Comparison of ENCODE assay signal across 8 mouse cellular contexts in genomic region chr2:165856611-165857200, GRCm38 (mm10). TPM values are rescaled to one million over a fixed set of nuclear protein-coding genes. Genes with fewer than 3 reads are reported as not detected.
DNase-seq lines count a peak whose midpoint lies in the region; ATAC-seq and TF ChIP-seq lines count a peak whose summit lies in the region.

No protein-coding gene starts in this region.

- peak overlapping the region; percentile 96 for H3K27ac ChIP-seq in kidney, embryonic 16.5 days (ENCODE audit: low read length)
- H3K27ac ChIP-seq in brown adipose tissue, adult 24 weeks (replicated peaks; ENCODE audit: low read depth, low read length), result peak overlapping the region; percentile 100
- peak overlapping the region; percentile 87 for H3K27ac ChIP-seq in hindbrain, embryonic 15.5 days (replicated peaks)
- peak overlapping the region; percentile 89 for H3K27ac ChIP-seq in midbrain, postnatal 0 days (ENCODE audit: low read depth, low read length)

- peak overlapping the region; percentile 43 for H3K9ac ChIP-seq in kidney, embryonic 16.5 days (replicated peaks; ENCODE audit: low read length)
- no peak overlapping the region for H3K9ac ChIP-seq in hindbrain, embryonic 15.5 days
- no peak overlapping the region for H3K9ac ChIP-seq in midbrain, postnatal 0 days (replicated peaks; ENCODE audit: low read length, poor library complexity, severe bottlenecking)

- no peak overlapping the region for H3K4me3 ChIP-seq in kidney, embryonic 16.5 days (ENCODE audit: low read length)
- peak overlapping the region; percentile 62; the same call in 1 of the 2 replicates for H3K4me3 ChIP-seq in brown adipose tissue, adult 24 weeks (ENCODE audit: insufficient read depth, low read depth, low read length)
- H3K4me3 ChIP-seq in hindbrain, embryonic 15.5 days, result no peak overlapping the region
- H3K4me3 ChIP-seq in midbrain, postnatal 0 days (ENCODE audit: low read depth, low read length), result no peak overlapping the region

- WGBS in kidney, embryonic 16.5 days, result 59% methylated on average over 7 of the region's 7 CpGs
- WGBS in hindbrain, embryonic 15.5 days, result 60% methylated on average over 7 of the region's 7 CpGs
- WGBS in midbrain, postnatal 0 days, result 75% methylated on average over 7 of the region's 7 CpGs

- ATAC-seq in kidney, embryonic 16.5 days (ENCODE audit: low FRiP score, low TSS enrichment), result no peak
- no peak for ATAC-seq in hindbrain, embryonic 15.5 days (ENCODE audit: low FRiP score, low read depth)
- ATAC-seq in midbrain, postnatal 0 days (ENCODE audit: low FRiP score), result no peak

- no peak for DNase-seq in kidney, postnatal 4 days
- no peak for DNase-seq in midbrain, postnatal 0 days (ENCODE audit: low spot score)
- DNase-seq in layer of hippocampus, adult 11-12 months (ENCODE audit: low spot score), result no peak
- DNase-seq in MN1 (ENCODE audit: low spot score), result no peak
- DNase-seq in embryo, embryonic 9.5 days (ENCODE audit: extremely low spot score), result no peak

- peaks cover 88% of the 10 kb centered on the region for H3K4me1 ChIP-seq in kidney, embryonic 16.5 days (ENCODE audit: insufficient read depth, low read length)
- H3K4me1 ChIP-seq in brown adipose tissue, adult 24 weeks (ENCODE audit: control insufficient read depth, insufficient read depth, insufficient read length, low read length), result peaks cover 57% of the 10 kb centered on the region
- H3K4me1 ChIP-seq in hindbrain, embryonic 15.5 days (replicated peaks), result peaks cover 74% of the 10 kb centered on the region
- H3K4me1 ChIP-seq in midbrain, postnatal 0 days (ENCODE audit: insufficient read depth, low read length), result peaks cover 34% of the 10 kb centered on the region

- no peak overlapping the region for H3K4me2 ChIP-seq in kidney, embryonic 16.5 days (replicated peaks; ENCODE audit: low read depth, low read length)
- H3K4me2 ChIP-seq in hindbrain, embryonic 15.5 days, result no peak overlapping the region
- H3K4me2 ChIP-seq in midbrain, postnatal 0 days (ENCODE audit: low read depth, low read length, poor library complexity, severe bottlenecking), result no peak overlapping the region

- peaks cover 4% of the 10 kb centered on the region; the same call in 1 of the 2 replicates for H3K36me3 ChIP-seq in kidney, embryonic 16.5 days (ENCODE audit: insufficient read depth, low read length)
- H3K36me3 ChIP-seq in hindbrain, embryonic 15.5 days, result no peaks in the 10 kb centered on the region
- 0 out of 2 replicates have a peak, but pooled peaks cover 3% of the 10 kb centered on the region for H3K36me3 ChIP-seq in midbrain, postnatal 0 days (ENCODE audit: insufficient read depth, low read length)

- no peak for TF ChIP-seq CTCF in midbrain, postnatal 0 days (IDR thresholded peaks at IDR 0.05)

- H3K9me3 ChIP-seq in kidney, embryonic 16.5 days (ENCODE audit: low read length), result no peaks in the 10 kb centered on the region
- H3K9me3 ChIP-seq in hindbrain, embryonic 15.5 days, result no peaks in the 10 kb centered on the region
- H3K9me3 ChIP-seq in midbrain, postnatal 0 days (ENCODE audit: low read length), result no peaks in the 10 kb centered on the region

- H3K27me3 ChIP-seq in kidney, embryonic 16.5 days (ENCODE audit: insufficient read depth, low read length), result no peaks in the 10 kb centered on the region
- H3K27me3 ChIP-seq in hindbrain, embryonic 15.5 days, result no peaks in the 10 kb centered on the region
- H3K27me3 ChIP-seq in midbrain, postnatal 0 days (ENCODE audit: insufficient read depth, low read length), result no peaks in the 10 kb centered on the region

RNA-seq across cellular contexts. Expression of gene Zmynd8, which starts 42.1 kb away (rescaled TPM):
- polyA plus RNA-seq in kidney, embryonic 16.5 days (2015; fragmentation: Nextera tagmentation; extraction: Ambion mirVana), result 58.2 and 69.4 TPM in 2 replicates
- 6.7 and 17.9 TPM in 2 replicates for polyA plus RNA-seq in brown adipose tissue, adult 24 weeks (2012; ENCODE audit: insufficient read depth, insufficient read length, missing spikeins)
- polyA plus RNA-seq in hindbrain, embryonic 15.5 days (2015; fragmentation: Nextera tagmentation; extraction: Ambion mirVana), result 71.8 and 79.2 TPM in 2 replicates
- total RNA-seq in midbrain, postnatal 0 days (2014; rRNA removed), result 55.9 and 73.4 TPM in 2 replicates
- polyA plus RNA-seq in midbrain, postnatal 0 days (2015; fragmentation: Nextera tagmentation; extraction: Ambion mirVana), result 56.8 and 59.0 TPM in 2 replicates
